Mouse (Mus musculus) brain, embryonic 14.5 days (tissue): ENCODE results near the gene Zdhhc14. TPM values are rescaled to one million over a fixed set of nuclear protein-coding genes. Genes with fewer than 3 reads are reported as not detected.

Experiments
- DNase-seq: peaks from one replicate; pipeline ENCODE4 v3.0.0-alpha.2; 2011; ENCODE audit warnings: low read depth
- CTCF ChIP-seq: fragments of 200-500 bp; IDR thresholded peaks from 2 replicates; pipeline ENCODE4 v1.5.1; 2012; ENCODE audit warnings: inconsistent platforms, mild to moderate bottlenecking, moderate library complexity, borderline replicate concordance; ENCODE audit not compliant: insufficient read depth, insufficient read length; ENCODE audit errors: extremely low read depth
- POLR2A ChIP-seq: fragments of 200-500 bp; IDR thresholded peaks from 2 replicates; pipeline ENCODE4 v1.6.1; 2012; ENCODE audit warnings: mild to moderate bottlenecking, inconsistent platforms, borderline replicate concordance; ENCODE audit not compliant: poor library complexity, insufficient read depth, insufficient read length, severe bottlenecking; ENCODE audit errors: extremely low read depth
- polyA plus RNA-seq: library from polyadenylated mRNA; depleted of rRNA; stranded (reverse); fragments of >200 nt; gene quantifications from 2 replicates; pipeline ENCODE4 v1.2.3, GENCODE M21; 2012

Zdhhc14 gene
- polyA plus RNA-seq, 1 experiment = 6.2 TPM

DNA sequence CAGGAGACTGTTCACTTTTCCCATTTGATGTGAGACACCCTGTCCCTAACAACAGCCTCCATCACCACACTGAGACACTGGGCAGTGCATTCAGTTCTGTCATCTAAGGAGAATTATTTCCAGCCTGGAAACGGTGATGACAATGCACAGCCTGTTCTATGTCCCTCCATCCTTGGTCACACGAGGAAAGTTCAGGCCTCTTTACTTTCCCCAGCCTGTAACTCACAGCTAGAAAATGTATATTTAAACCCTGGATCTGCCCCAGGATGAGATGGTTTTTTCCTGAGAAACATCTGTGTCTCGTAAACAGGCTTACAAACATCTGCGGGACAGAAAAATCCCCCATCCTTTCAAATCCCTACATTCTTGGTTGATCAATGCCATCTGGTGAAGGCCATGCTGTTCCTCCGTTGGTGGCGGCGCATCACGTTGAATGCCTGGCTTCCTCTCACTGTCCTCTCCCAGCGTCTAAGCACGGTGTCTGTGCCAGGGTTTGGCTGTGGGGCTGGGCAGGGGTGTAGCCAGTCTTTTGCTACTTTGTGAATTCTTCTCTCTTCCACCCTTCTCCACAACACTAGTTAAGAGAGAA is 231.3 kb downstream of the Zdhhc14 start:
- TF ChIP-seq CTCF = no peak
- TF ChIP-seq POLR2A = no peak
- DNase-seq = no peak

DNA sequence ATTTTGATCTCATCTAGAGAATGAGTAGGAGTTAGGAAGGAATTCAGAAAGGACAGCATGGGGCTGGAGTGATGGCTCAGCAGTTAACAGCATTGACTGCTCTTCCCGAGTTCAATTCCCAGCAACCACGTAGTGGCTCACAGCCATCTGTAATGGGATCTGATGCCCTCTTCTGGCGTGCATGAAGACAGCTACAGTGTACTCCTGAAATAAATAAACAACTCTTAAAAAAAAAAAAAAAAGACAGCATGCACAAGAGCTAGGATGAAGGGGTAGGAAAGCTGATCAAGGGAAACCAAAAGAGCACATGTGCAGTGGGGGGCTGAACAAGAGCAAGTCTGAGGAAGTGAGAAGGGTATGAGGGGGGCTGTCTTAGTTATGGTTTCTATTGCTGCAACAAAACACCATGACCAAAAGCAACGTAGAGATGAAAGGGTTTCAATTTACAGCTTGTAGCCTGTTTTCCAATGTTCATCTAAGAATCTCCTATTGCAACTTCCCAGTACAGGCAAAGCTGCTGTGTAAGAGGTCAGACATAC is 237.3 kb downstream of the Zdhhc14 start:
- DNase-seq = no peak

DNA sequence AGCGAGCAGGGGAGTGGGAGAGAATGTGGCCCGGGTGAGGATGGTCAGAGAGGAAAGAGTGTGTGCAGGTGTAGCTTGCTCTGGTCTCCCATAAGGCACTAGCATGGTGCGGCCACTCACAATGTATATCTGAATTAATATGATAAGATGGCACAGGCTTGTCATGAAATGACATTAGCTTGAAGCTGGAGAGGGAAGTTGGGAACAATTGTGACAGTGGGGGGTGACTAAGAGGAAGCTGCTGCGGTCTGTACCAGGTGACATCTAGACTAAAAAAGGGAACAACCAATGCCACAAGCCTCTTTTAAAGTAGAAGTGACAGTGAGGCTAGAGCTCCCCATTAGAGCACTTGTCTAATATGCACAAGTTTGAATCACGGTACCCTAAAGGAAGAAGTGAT is 238.2 kb downstream of the Zdhhc14 start:
- no peak for DNase-seq
- TF ChIP-seq POLR2A (no peak), CTCF (no peak)

More for the DNA sequence above, 237.3 kb downstream of the Zdhhc14 start:
- TF ChIP-seq CTCF (no peak; the same call in 1 of the 2 replicates), POLR2A (no peak)

DNA sequence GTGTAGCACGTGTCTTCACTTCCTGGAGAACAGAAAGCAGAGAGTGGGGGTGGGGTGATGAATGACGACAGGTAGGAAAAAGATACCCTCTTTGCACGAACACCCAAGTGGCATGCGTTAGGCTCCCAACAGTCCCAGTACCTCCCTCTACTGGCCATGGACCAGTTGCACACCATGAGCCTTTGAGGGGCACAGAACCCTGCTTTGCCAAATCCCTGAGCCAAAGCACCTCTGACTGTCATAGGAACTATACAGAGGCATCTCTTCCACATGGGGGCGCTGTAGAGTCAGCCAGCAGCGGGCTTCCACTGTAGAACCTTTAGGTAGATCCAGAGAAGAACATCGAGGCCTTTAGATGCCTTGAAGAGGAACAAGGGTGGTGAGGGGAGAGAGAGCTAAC is 241.0 kb downstream of the Zdhhc14 start:
- DNase-seq = no peak

DNA sequence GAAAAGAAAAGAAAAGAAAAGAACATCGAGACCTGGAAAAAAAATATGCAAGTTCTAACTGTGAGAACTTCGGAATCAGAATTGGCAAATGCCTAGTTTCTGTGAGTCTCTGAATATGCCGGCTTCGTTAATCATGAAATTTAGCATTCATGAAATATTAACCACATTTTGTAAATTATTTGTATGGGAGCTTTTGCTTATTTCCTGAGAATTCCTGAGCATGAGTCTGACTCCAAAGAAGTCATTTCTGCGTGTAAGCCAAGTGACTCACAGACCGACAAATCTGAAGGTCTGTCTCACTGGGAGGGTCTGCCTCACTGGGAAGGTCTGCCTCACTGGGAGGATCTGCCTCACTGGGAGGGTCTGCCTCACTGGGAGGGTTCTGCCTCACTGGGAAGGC is 248.7 kb downstream of the Zdhhc14 start:
- no peak for TF ChIP-seq POLR2A
- no peak for TF ChIP-seq CTCF
- DNase-seq = no peak

More for the DNA sequence above, 241.0 kb downstream of the Zdhhc14 start:
- TF ChIP-seq POLR2A (no peak), CTCF (peak; percentile 50; the same call in 1 of the 2 replicates)

DNA sequence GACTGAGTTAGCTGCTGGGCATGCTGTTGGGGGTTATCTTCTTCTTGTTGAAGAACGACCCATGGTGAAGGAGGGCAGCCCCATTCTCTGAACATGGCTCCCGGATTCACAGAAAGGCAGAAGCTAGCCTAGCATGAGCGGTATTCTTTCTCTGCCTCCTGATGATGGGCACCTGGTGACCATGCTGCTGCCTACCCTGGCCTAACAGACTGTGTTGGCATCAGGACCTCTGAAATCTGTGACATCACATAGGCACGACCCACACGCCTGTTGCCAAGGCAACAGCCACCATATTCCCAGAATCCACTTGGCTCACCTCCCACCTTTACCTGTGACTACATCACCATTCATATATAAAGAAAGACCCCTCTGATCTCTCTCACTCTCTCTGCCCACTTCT is 251.7 kb downstream of the Zdhhc14 start:
- TF ChIP-seq POLR2A (no peak), CTCF (no peak)
- no peak for DNase-seq

DNA sequence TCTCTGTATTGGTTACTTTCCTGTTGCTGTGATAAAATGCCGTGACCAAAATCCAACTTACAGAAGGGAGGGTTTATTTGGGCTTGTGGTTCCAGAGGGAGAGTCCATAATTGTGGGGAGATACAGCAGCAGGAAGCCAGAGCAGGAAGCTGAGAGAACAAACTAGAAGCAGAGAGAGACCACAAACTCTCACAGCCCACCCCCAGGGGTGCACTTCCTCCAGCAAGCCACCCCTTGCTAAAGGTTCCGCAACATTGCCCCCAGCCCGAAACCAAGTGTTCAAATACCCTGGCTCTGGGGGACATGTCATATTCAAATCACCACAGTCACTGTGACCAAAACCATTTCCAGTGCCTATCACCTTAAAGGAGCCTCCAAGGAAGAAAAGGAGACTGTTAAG is 254.0 kb downstream of the Zdhhc14 start:
- TF ChIP-seq CTCF = no peak
- no peak for TF ChIP-seq POLR2A
- no peak for DNase-seq

DNA sequence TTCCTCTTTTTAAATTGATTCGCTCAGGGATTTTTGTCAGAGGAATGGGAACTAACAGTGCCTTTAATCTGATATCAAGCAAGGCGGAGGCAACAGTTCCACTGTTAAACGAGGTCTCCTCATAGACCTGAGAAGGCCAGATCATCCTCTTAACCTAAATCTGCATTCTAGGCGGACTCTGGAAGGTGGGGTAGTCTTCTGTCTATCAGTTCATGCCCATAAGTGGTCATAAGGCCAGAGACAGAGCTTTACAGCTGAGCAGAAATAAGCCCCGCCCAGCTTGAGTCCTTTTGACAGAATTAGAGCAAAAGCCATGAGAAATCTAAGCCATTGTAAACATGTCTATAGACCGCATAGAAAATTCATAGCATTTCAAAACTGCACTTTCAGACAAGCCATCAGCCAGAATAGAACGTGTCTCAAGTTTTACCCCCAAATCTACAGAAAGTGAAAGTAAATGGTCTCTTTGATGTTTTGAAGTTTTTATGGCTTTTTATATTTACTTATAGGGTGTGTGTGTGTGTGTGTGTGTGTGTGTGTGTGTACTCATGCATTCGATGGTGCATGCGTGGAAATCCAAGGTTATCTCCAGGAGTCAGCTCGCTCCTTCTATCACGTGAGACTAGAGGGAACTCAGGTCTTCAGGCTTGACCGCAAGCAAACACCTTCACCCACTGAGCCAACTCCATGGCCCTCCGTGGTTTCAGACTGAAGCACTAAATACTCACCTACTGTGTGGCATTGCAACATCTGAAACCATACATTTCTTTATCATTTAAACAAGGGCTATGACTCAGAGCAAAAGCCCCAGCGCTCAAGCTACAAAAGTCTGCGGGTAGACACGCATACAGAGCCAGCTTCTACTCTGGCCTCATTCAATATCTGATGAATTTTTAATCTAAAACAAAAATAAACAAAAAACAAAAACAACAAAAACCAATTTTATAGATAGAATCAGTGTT is 255.5 kb downstream of the Zdhhc14 start:
- no peak for TF ChIP-seq POLR2A
- TF ChIP-seq CTCF = no peak

DNA sequence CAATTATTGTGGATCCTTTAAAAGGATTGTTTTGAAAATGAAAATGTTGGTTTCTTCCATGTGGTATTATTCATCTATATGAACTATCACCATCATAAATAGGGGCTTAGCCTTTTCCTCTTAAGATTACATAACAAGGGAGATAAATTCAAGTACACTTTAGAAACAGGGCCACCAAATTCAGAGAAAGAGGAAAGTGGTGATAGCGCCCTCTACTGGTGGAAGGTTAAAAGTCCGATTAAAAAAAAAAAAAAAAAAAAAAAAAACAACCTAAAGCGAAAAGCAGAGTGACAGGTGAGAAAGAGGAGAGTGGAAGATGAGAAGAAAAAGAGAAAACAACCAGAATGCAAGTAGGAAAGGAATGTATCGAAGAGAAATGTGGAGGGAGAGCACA is 256.1 kb downstream of the Zdhhc14 start:
- peak; percentile 69 for DNase-seq
- no peak for TF ChIP-seq POLR2A
- no peak for TF ChIP-seq CTCF

More for the DNA sequence above, 255.5 kb downstream of the Zdhhc14 start:
- DNase-seq = no peak

DNA sequence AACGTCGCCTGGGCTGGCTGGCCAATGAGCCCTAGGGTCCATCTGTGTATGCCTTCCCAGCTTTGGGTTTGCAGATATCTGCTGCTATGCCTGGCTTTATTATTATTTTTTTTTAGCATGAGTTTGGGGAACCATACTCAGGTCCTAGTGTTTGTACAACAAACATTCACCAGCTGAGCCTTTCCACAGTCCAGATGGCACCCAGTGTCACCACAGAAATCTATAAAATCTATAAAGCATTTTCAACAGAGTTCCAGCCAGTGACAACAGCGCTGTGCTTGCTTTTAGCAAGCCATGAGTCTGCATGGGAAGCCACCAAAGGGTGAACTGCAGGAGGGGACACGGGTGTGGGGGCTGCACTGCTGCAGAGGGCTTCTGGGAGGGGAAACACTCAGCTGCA is 257.9 kb downstream of the Zdhhc14 start:
- TF ChIP-seq POLR2A (no peak), CTCF (no peak)
- no peak for DNase-seq

DNA sequence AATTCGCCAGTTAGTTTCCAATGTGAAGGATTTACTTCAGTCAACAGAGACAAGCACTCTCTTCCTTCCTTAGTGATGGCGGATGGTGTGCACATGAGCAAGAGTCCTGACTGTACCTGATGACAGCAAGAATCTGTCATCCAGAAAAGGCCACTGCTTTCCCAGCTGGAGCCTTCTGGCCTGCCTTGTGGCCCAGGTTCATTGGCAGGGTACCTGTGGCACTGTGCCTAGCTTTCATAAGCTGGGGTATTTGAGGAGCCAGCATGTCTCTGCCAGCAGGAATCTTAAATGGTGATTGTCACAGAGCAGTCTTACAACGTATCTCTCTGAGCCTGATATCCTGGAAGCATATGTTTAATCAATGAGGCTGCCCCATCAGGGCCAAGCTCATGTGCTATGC is 258.7 kb downstream of the Zdhhc14 start:
- DNase-seq = peak; percentile 41

More for the DNA sequence above, 258.7 kb downstream of the Zdhhc14 start:
- TF ChIP-seq CTCF (no peak), POLR2A (no peak)
